ENCODE assay signal across 17 mouse cellular contexts in the genomic region with DNA sequence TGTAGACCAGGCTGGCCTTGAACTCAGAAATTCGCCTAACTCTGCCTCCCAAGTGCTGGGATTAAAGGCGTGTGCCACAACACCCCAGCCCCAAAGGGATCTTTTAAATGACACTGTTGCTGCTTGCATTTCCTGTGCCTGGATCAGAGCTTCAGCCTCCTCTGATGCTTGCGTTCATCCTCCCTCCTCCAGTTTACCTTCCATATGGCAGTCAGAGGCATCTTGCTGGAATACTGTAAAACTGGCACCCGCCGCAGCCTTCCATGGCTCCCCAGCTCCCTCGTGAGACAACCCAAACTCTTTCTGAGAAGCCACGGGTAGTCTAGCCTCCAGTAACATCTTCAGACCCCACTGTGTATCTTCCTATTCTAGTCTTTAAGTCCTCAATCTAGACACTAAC. TPM values are rescaled to one million over a fixed set of nuclear protein-coding genes. Genes with fewer than 3 reads are reported as not detected.
A peak's percentile ranks its signal among the peaks of the same experiment; 100 is the strongest.
DNase-seq lines count a peak whose midpoint lies in the region; ATAC-seq and TF ChIP-seq lines count a peak whose summit lies in the region.
"Had no signal": no experiment of that assay in that cellular context is flagged by ENCODE, and none has a peak within 500 bp of the region (broad histone marks: within the 10 kb centered on the region; RNA-seq: fewer than 3 reads in every experiment).

No protein-coding gene starts in this region.

- DNase-seq in cerebellum, adult 9-11 months, result peak; percentile 43
- DNase-seq in cerebellum, adult 2 months, result no peak
- DNase-seq in lung, postnatal 14 days, result no peak
- peak; percentile 58 for DNase-seq in telencephalon, adult 2 months (ENCODE audit: low read depth, low spot score)
- no peak for DNase-seq in ovary, postnatal 14 days (ENCODE audit: low spot score)
- DNase-seq: cerebellum, adult 18-20 months; gastrocnemius, postnatal 14 days; lung, postnatal 10 days; thymus, postnatal 4 days had no signal

- TF ChIP-seq POLR2A in cerebellum, adult 2 months (IDR thresholded peaks at IDR 0.05; ENCODE audit: borderline replicate concordance, insufficient read depth, low read length), result no peak

- H3K9me3 ChIP-seq in intestine, embryonic 15.5 days, result no peaks in the 10 kb centered on the region
- no peaks in the 10 kb centered on the region for H3K9me3 ChIP-seq in intestine, postnatal 0 days (ENCODE audit: control insufficient read depth)
- no peaks in the 10 kb centered on the region for H3K9me3 ChIP-seq in lung, embryonic 15.5 days
- H3K9me3 ChIP-seq: embryonic facial prominence, embryonic 13.5 days; megakaryocyte, embryonic 14.5 days had no signal

- no peaks in the 10 kb centered on the region for H3K27me3 ChIP-seq in cerebellum, adult 2 months (ENCODE audit: control insufficient read depth, insufficient read depth, low read length)
- no peaks in the 10 kb centered on the region for H3K27me3 ChIP-seq in intestine, embryonic 15.5 days (replicated peaks)
- no peaks in the 10 kb centered on the region for H3K27me3 ChIP-seq in intestine, postnatal 0 days (replicated peaks; ENCODE audit: control insufficient read depth, insufficient read depth, low read length)
- no peaks in the 10 kb centered on the region for H3K27me3 ChIP-seq in lung, embryonic 15.5 days
- H3K27me3 ChIP-seq: embryonic facial prominence, embryonic 13.5 days; megakaryocyte, embryonic 14.5 days had no signal

- peaks cover 22% of the 10 kb centered on the region for H3K4me1 ChIP-seq in cerebellum, adult 2 months (ENCODE audit: control insufficient read depth, insufficient read depth, low read length)
- H3K4me1 ChIP-seq in intestine, embryonic 15.5 days (replicated peaks), result peaks cover 37% of the 10 kb centered on the region
- peaks cover 15% of the 10 kb centered on the region for H3K4me1 ChIP-seq in intestine, postnatal 0 days (replicated peaks; ENCODE audit: control insufficient read depth, insufficient read depth, low read length)
- H3K4me1 ChIP-seq in lung, embryonic 15.5 days, result peaks cover 34% of the 10 kb centered on the region

- H3K27ac ChIP-seq in cerebellum, adult 2 months (ENCODE audit: insufficient read depth, low read length), result no peak overlapping the region
- peak overlapping the region; percentile 92; the same call in 1 of the 2 replicates for H3K27ac ChIP-seq in intestine, embryonic 15.5 days
- H3K27ac ChIP-seq in intestine, postnatal 0 days (ENCODE audit: low read depth, low read length), result no peak overlapping the region
- 0 out of 2 replicates have a peak overlapping the region, but pooled peaks have one; percentile 12 for H3K27ac ChIP-seq in lung, embryonic 15.5 days
- H3K27ac ChIP-seq: kidney, postnatal 0 days had no signal

- H3K9ac ChIP-seq in intestine, embryonic 15.5 days, result no peak overlapping the region
- H3K9ac ChIP-seq in intestine, postnatal 0 days (ENCODE audit: low read depth, low read length), result no peak overlapping the region
- no peak overlapping the region for H3K9ac ChIP-seq in lung, embryonic 15.5 days

- no peak overlapping the region for H3K4me2 ChIP-seq in intestine, embryonic 15.5 days (replicated peaks)
- no peak overlapping the region for H3K4me2 ChIP-seq in intestine, postnatal 0 days (replicated peaks; ENCODE audit: low read depth)
- H3K4me2 ChIP-seq in lung, embryonic 15.5 days, result no peak overlapping the region

- peaks cover 20% of the 10 kb centered on the region for H3K36me3 ChIP-seq in intestine, embryonic 15.5 days
- peaks cover 35% of the 10 kb centered on the region for H3K36me3 ChIP-seq in intestine, postnatal 0 days (ENCODE audit: control insufficient read depth, insufficient read depth)
- H3K36me3 ChIP-seq in lung, embryonic 15.5 days, result peaks cover 38% of the 10 kb centered on the region

- TF ChIP-seq CTCF in cerebellum, adult 2 months (IDR thresholded peaks at IDR 0.05; ENCODE audit: borderline replicate concordance, insufficient read depth, low read depth, low read length), result no peak
- no peak for TF ChIP-seq CTCF in intestine, postnatal 0 days (IDR thresholded peaks at IDR 0.05; ENCODE audit: low read depth)

- WGBS in cerebellum, adult 2 months, result 59% methylated on average over 7 of the region's 7 CpGs
- 75% methylated on average over 7 of the region's 7 CpGs for WGBS in intestine, embryonic 15.5 days
- WGBS in intestine, postnatal 0 days, result 78% methylated on average over 7 of the region's 7 CpGs
- 73% methylated on average over 7 of the region's 7 CpGs for WGBS in lung, embryonic 15.5 days

- ATAC-seq in intestine, embryonic 15.5 days, result no peak
- no peak for ATAC-seq in intestine, postnatal 0 days
- no peak for ATAC-seq in lung, embryonic 15.5 days (ENCODE audit: borderline replicate concordance, extremely low read depth, low FRiP score, low TSS enrichment)
- ATAC-seq: forebrain, embryonic 16.5 days; inflammation-experienced regulatory T-cells, adult 6 months had no signal

- H3K4me3 ChIP-seq in cerebellum, adult 2 months (replicated peaks; ENCODE audit: insufficient read depth, low read depth, low read length), result no peak overlapping the region
- no peak overlapping the region for H3K4me3 ChIP-seq in intestine, embryonic 15.5 days (replicated peaks)
- H3K4me3 ChIP-seq in intestine, postnatal 0 days (ENCODE audit: low read depth, low read length), result no peak overlapping the region
- no peak overlapping the region for H3K4me3 ChIP-seq in lung, embryonic 15.5 days

RNA-seq across cellular contexts. Expression of a gene that starts 1.2 kb away (rescaled TPM):
- polyA plus RNA-seq in cerebellum, adult 2 months (2012; rRNA removed), result 306 and 336 TPM in 2 replicates
- polyA plus RNA-seq in intestine, embryonic 15.5 days (2015; fragmentation: Nextera tagmentation; extraction: Ambion mirVana), result 81.5 and 89.5 TPM in 2 replicates
- polyA plus RNA-seq in intestine, postnatal 0 days (2015; fragmentation: Nextera tagmentation; extraction: Ambion mirVana), result 44.4 and 45.0 TPM in 2 replicates
- polyA plus RNA-seq in lung, embryonic 15.5 days (2015; fragmentation: Nextera tagmentation; extraction: Ambion mirVana), result 107 and 110 TPM in 2 replicates

RNA-seq across cellular contexts. Expression of a gene that starts 33.3 kb away (rescaled TPM):
- 2.1 and 4.2 TPM in 2 replicates for polyA plus RNA-seq in cerebellum, adult 2 months (2012; rRNA removed)
- 66.7 and 71.4 TPM in 2 replicates for polyA plus RNA-seq in intestine, embryonic 15.5 days (2015; fragmentation: Nextera tagmentation; extraction: Ambion mirVana)
- 15.9 and 18.4 TPM in 2 replicates for polyA plus RNA-seq in intestine, postnatal 0 days (2015; fragmentation: Nextera tagmentation; extraction: Ambion mirVana)
- polyA plus RNA-seq in lung, embryonic 15.5 days (2015; fragmentation: Nextera tagmentation; extraction: Ambion mirVana), result 37.6 and 41.5 TPM in 2 replicates

RNA-seq across cellular contexts. Expression of a gene that starts 36.4 kb away (rescaled TPM):
- 0.87 and 1.2 TPM in 2 replicates for polyA plus RNA-seq in cerebellum, adult 2 months (2012; rRNA removed)
- 28.1 and 29.0 TPM in 2 replicates for polyA plus RNA-seq in intestine, embryonic 15.5 days (2015; fragmentation: Nextera tagmentation; extraction: Ambion mirVana)
- polyA plus RNA-seq in intestine, postnatal 0 days (2015; fragmentation: Nextera tagmentation; extraction: Ambion mirVana), result 3.6 and 4.0 TPM in 2 replicates
- 34.9 and 35.9 TPM in 2 replicates for polyA plus RNA-seq in lung, embryonic 15.5 days (2015; fragmentation: Nextera tagmentation; extraction: Ambion mirVana)

RNA-seq across cellular contexts. Expression of a gene that starts 44.9 kb away (rescaled TPM):
- polyA plus RNA-seq in cerebellum, adult 2 months (2012; rRNA removed), result 20.8 and 22.0 TPM in 2 replicates
- polyA plus RNA-seq in intestine, embryonic 15.5 days (2015; fragmentation: Nextera tagmentation; extraction: Ambion mirVana), result 0.40 and 0.42 TPM in 2 replicates
- 0.33 and 0.46 TPM in 2 replicates for polyA plus RNA-seq in intestine, postnatal 0 days (2015; fragmentation: Nextera tagmentation; extraction: Ambion mirVana)
- polyA plus RNA-seq in lung, embryonic 15.5 days (2015; fragmentation: Nextera tagmentation; extraction: Ambion mirVana), result 0.10 and 0.19 TPM in 2 replicates

RNA-seq across cellular contexts. Expression of a gene that starts 46.0 kb away (rescaled TPM):
- 33.2 and 34.4 TPM in 2 replicates for polyA plus RNA-seq in cerebellum, adult 2 months (2012; rRNA removed)
- 0.28 and 0.44 TPM in 2 replicates for polyA plus RNA-seq in intestine, embryonic 15.5 days (2015; fragmentation: Nextera tagmentation; extraction: Ambion mirVana)
- polyA plus RNA-seq in intestine, postnatal 0 days (2015; fragmentation: Nextera tagmentation; extraction: Ambion mirVana), result 0.09 and 0.10 TPM in 2 replicates
- 0.16 and 0.17 TPM in 2 replicates for polyA plus RNA-seq in lung, embryonic 15.5 days (2015; fragmentation: Nextera tagmentation; extraction: Ambion mirVana)

Comparison
In these comparisons a context has a peak if more than half of its experiments do, and no peak if none do; other contexts are left out.
1. DNase-seq: peak in cerebellum, adult 9-11 months (single experiment) and telencephalon, adult 2 months (single experiment); none in cerebellum, adult 2 months (0 of 2), lung, postnatal 14 days (single experiment) and ovary, postnatal 14 days (single experiment).
2. H3K27ac ChIP-seq: peak in intestine, embryonic 15.5 days (single experiment) and lung, embryonic 15.5 days (single experiment); none in cerebellum, adult 2 months (single experiment) and intestine, postnatal 0 days (single experiment).